Mouse (Mus musculus) liver, postnatal 0 days (tissue): ENCODE measurements around the gene Btbd8. TPM values are rescaled to one million over a fixed set of nuclear protein-coding genes. Genes with fewer than 3 reads are reported as not detected.

ENCODE experiments used
- ATAC-seq: fragments of 200-750 bp; cut with Nextera tagmentation; 2 replicates; pipeline ENCODE4 v1.8.0; 2017; ENCODE audit warnings: mild to moderate bottlenecking, moderate library complexity
- DNase-seq: peaks from one replicate; pipeline ENCODE4 v3.0.0-alpha.2; 2016
- H3K27ac ChIP-seq: fragments of 300-500 bp; sonication (generic); 2 replicates; pipeline ENCODE4 v1.5.1; 2014; ENCODE audit warnings: antibody characterized with exemption, moderate library complexity, mild to moderate bottlenecking, low read depth
- H3K27me3 ChIP-seq: fragments of 300-500 bp; sonication (generic); 2 replicates; pipeline ENCODE4 v1.6.1; 2014; ENCODE audit warnings: low read length, control low read depth, mixed read lengths; ENCODE audit not compliant: insufficient read depth
- H3K36me3 ChIP-seq: fragments of 300-500 bp; sonication (generic); replicated peaks from 2 replicates; pipeline ENCODE4 v1.6.1; 2014; ENCODE audit warnings: mild to moderate bottlenecking, control low read depth, low read length, moderate library complexity, mixed read lengths; ENCODE audit not compliant: insufficient read depth
- H3K4me1 ChIP-seq: fragments of 300-500 bp; sonication (generic); 2 replicates; pipeline ENCODE4 v1.6.1; 2014; ENCODE audit warnings: antibody characterized with exemption, mild to moderate bottlenecking, control low read depth; ENCODE audit not compliant: insufficient read depth
- H3K4me2 ChIP-seq: fragments of 300-500 bp; sonication (generic); 2 replicates; pipeline ENCODE4 v1.6.1; 2014; ENCODE audit warnings: low read depth, mild to moderate bottlenecking, low read length, moderate library complexity, mixed read lengths
- H3K4me3 ChIP-seq: fragments of 300-500 bp; sonication (generic); 2 replicates; pipeline ENCODE4 v1.5.1; 2014; ENCODE audit warnings: low read depth, low read length
- H3K9ac ChIP-seq: fragments of 300-500 bp; sonication (generic); replicated peaks from 2 replicates; pipeline ENCODE4 v1.6.1; 2014; ENCODE audit warnings: mild to moderate bottlenecking, moderate library complexity
- H3K9me3 ChIP-seq: fragments of 300-500 bp; sonication (generic); 2 replicates; pipeline ENCODE4 v1.6.1; 2016; ENCODE audit warnings: mild to moderate bottlenecking, control low read depth, low read length, mixed read lengths
- CTCF ChIP-seq: sonication (generic); IDR thresholded peaks from 2 replicates; pipeline ENCODE4 v1.5.1; 2016; ENCODE audit warnings: antibody characterized with exemption, low read depth
- EP300 ChIP-seq: IDR thresholded peaks from 2 replicates; pipeline ENCODE4 v1.6.1; 2016; ENCODE audit warnings: antibody characterized with exemption, low read depth, mild to moderate bottlenecking
- WGBS: fragments of 180-500 bp; shearing (Covaris S2); extraction: QIAGEN DNeasy Blood & Tissue Kit; methylation state at CpG from one replicate; pipeline ENCODE4 v1.1.7; 2014; ENCODE audit not compliant: insufficient replicate concordance; 5-methylcytosine and 5-hydroxymethylcytosine counted together
- polyA plus RNA-seq: library from polyadenylated mRNA; unstranded; fragments of >200 nt; fragmentation: Nextera tagmentation; extraction: Ambion mirVana; gene quantifications from 2 replicates; pipeline ENCODE4 v1.2.1, GENCODE M21; 2015

The Btbd8 gene
- polyA plus RNA-seq, 1 experiment from 2014 or later, result 1.5 TPM

DNA sequence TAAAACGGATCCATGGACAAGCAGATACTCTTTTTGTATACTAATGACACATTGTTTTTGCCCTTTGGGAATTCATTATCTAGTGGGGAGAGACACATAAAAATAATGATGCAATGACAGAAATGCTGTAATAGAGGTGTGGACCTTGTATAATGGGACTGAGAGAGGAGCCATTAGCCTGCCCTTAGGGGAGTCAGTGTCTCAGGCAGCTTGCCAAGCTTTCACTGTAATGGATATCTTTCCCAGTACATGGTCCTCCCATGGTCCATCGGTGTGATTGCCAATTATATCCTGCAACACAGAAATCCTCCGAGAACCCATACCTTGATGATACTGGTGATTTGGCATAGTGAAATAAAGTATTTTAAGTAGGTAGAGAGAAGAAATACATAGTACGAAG is 6.5 kb downstream of the Btbd8 start:
- Histone ChIP-seq H3K4me1 (no peaks in the 10 kb centered on the region), H3K27ac (no peak overlapping the region), H3K9ac (no peak overlapping the region), H3K9me3 (no peaks in the 10 kb centered on the region), H3K4me2 (no peak overlapping the region), H3K4me3 (no peak overlapping the region), H3K36me3 (no peaks in the 10 kb centered on the region), H3K27me3 (no peaks in the 10 kb centered on the region)
- 85% methylated on average over 4 of the region's 4 CpGs for WGBS
- no peak for ATAC-seq
- no peak for DNase-seq
- no peak for TF ChIP-seq EP300
- TF ChIP-seq CTCF, result no peak

DNA sequence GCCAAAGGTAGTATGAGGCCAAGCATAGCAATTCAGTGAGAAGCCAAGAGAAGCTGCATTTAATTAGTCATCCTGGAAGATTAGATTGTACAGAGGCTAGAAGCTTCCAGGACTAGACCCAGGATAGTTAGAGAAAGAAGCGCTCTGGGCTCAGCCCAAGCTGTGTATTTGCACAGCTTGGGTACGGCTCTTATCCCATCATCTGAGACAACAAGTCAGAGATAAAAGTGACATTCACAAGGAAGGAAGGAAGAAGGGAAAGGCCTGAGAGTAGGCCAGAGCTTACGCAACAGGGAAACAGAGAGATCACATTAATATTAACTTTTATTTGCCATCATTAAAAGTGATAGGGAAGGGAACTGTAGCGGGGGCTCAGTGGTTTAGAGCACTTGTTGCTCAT is 10.2 kb downstream of the Btbd8 start:
- no peak for TF ChIP-seq EP300
- no peak for TF ChIP-seq CTCF
- H3K4me1 ChIP-seq, result no peaks in the 10 kb centered on the region
- DNase-seq (no peak), ATAC-seq (no peak)
- no peak overlapping the region for H3K4me3 ChIP-seq
- H3K27me3 ChIP-seq, result no peaks in the 10 kb centered on the region
- H3K36me3 ChIP-seq, result no peaks in the 10 kb centered on the region; the same call in 1 of the 2 replicates
- no peak overlapping the region for H3K27ac ChIP-seq
- 71% methylated on average over 4 of the region's 4 CpGs for WGBS
- no peak overlapping the region for H3K4me2 ChIP-seq
- no peak overlapping the region for H3K9ac ChIP-seq
- H3K9me3 ChIP-seq, result no peaks in the 10 kb centered on the region

DNA sequence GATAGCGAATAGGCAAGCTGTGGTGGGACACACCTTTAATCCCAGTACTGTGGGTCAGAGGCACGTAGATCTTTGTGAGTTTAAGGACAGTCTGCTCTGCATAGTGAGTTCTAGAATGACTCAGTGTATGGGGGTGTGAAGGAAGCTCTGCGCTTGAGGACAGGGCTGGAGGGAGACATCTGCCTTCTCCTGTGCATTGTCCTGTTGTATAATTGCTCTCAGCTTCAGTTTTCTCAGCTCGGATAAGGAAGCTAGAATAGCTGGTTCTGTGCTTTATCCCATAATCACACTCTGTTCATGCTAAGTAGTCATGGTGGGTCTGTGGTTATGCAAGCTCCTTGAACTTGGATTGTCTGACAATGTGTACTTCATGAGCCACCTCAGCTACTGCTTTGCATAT is 11.0 kb downstream of the Btbd8 start:
- H3K4me3 ChIP-seq, result no peak overlapping the region
- H3K4me1 ChIP-seq, result no peaks in the 10 kb centered on the region
- no peak overlapping the region for H3K4me2 ChIP-seq
- no peak overlapping the region for H3K27ac ChIP-seq
- H3K36me3 ChIP-seq, result no peaks in the 10 kb centered on the region; the same call in 1 of the 2 replicates
- TF ChIP-seq EP300, result no peak
- TF ChIP-seq CTCF, result no peak
- ATAC-seq, result no peak
- WGBS, result 84% methylated on average over 4 of the region's 4 CpGs
- no peaks in the 10 kb centered on the region for H3K27me3 ChIP-seq
- DNase-seq, result no peak
- H3K9me3 ChIP-seq, result no peaks in the 10 kb centered on the region
- H3K9ac ChIP-seq, result no peak overlapping the region

- Histone ChIP-seq H3K4me1 (no peaks in the 10 kb centered on the region), H3K27me3 (no peaks in the 10 kb centered on the region), H3K27ac (no peak overlapping the region), H3K9me3 (no peaks in the 10 kb centered on the region), H3K9ac (no peak overlapping the region), H3K4me2 (no peak overlapping the region), H3K4me3 (no peak overlapping the region), H3K36me3 (no peaks in the 10 kb centered on the region; the same call in 1 of the 2 replicates)
- ATAC-seq (no peak), DNase-seq (no peak)
- TF ChIP-seq EP300, result no peak
- no peak for TF ChIP-seq CTCF
- WGBS, result 86% methylated on average over 5 of the region's 5 CpGs
These were observed 11.8 kb downstream of the Btbd8 start for GRCm38 (mm10) chr5:107449620-107450019.

DNA sequence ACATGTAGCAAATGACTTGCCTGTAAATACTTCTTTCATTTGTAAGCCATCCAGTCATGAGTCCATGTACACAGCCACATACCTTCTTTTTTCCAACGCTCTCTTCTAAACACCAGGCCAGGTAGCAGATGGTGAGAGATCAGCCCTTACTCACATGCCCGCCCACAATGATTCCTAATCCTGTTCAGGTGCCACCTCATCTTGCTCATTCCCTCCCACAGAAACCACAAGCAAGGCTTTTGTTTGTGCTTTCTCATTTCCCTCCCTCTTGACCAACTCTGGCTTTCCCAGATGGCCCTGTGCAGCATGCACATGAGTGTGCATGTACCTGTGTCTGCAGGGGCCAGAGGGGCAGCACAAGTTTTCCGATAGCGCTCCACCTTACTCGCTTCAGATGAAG is 12.5 kb downstream of the Btbd8 start:
- 89% methylated on average over 5 of the region's 5 CpGs for whole genome bisulfite sequencing
- Histone ChIP-seq H3K4me1 (no peaks in the 10 kb centered on the region), H3K4me3 (no peak overlapping the region), H3K9ac (no peak overlapping the region), H3K36me3 (no peaks in the 10 kb centered on the region; the same call in 1 of the 2 replicates), H3K27ac (no peak overlapping the region), H3K4me2 (no peak overlapping the region), H3K9me3 (no peaks in the 10 kb centered on the region), H3K27me3 (no peaks in the 10 kb centered on the region)
- ATAC-seq (no peak), DNase-seq (no peak)
- no peak for TF ChIP-seq EP300
- TF ChIP-seq CTCF, result no peak

DNA sequence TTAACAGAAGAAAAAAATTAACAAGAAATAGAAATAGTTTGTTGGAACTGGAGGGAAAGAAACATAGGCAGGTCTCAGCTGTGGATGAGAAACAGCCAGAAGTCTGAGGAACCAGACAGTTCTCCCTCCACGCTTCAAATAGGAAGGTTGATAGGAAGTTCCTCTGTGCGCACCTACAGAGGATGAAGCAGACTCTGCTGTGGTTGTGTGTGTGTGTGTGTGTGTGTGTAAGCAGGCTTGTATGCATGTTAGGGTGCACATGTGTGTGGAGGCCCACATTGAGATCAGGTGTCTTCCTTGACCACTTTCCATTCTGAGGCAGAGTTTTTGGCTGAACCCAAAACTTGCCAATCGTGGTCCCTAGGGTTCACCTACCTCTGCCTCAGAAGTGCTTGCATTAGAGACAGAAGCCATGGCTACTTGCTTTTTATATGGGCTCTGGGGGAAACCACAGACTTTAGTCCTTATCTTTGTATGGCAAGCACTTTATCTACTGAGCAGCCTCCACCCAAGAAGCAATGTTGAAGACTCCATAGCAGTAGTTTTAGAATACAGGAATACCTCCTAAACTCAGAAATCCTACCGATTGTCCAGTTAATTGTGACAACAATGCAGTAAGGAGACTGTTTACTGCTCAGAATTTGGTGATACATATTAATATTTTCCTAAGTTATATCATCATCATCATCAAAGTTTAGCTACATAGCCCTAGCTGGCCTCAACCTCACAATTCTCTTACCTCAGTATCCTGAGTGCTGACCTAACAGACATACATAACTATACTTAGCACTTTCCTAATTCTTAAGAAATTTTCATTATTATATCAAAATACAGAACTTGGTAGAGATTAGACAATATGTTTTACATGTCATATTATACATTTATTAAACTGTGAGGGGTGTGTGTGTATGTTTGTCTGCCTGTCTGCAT is 24.6 kb downstream of the Btbd8 start:
- no peak overlapping the region for H3K4me3 ChIP-seq
- peak; percentile 48; the same call in 1 of the 2 replicates for ATAC-seq
- H3K4me2 ChIP-seq, result peak overlapping the region; percentile 4; the same call in 1 of the 2 replicates
- H3K27me3 ChIP-seq, result no peaks in the 10 kb centered on the region
- no peaks in the 10 kb centered on the region for H3K36me3 ChIP-seq
- H3K9ac ChIP-seq, result no peak overlapping the region
- 66% methylated on average over 4 of the region's 4 CpGs for WGBS
- H3K9me3 ChIP-seq, result no peaks in the 10 kb centered on the region
- DNase-seq, result no peak
- no peaks in the 10 kb centered on the region for H3K4me1 ChIP-seq
- no peak overlapping the region for H3K27ac ChIP-seq
- no peak for TF ChIP-seq CTCF
- TF ChIP-seq EP300, result no peak

- Histone ChIP-seq H3K4me3 (no peak overlapping the region), H3K9ac (no peak overlapping the region), H3K27ac (no peak overlapping the region), H3K4me1 (no peaks in the 10 kb centered on the region), H3K4me2 (no peak overlapping the region), H3K27me3 (no peaks in the 10 kb centered on the region), H3K36me3 (no peaks in the 10 kb centered on the region), H3K9me3 (no peaks in the 10 kb centered on the region)
- ATAC-seq (no peak), DNase-seq (no peak)
- 63% methylated on average over 5 of the region's 5 CpGs for WGBS
- TF ChIP-seq EP300 (no peak), CTCF (no peak)
These were observed 28.7 kb downstream of the Btbd8 start for GRCm38 (mm10) chr5:107466501-107466900.
